Mouse (Mus musculus) C3H10T1/2 (cell line): ENCODE measurements around the gene Npas1. TPM values are rescaled to one million over a fixed set of nuclear protein-coding genes. Genes with fewer than 3 reads are reported as not detected.

Experiments
- polyA plus RNA-seq, 2 experiments: library from polyadenylated mRNA; unstranded; fragments of >200 nt; fragmentation: generic; extraction: Trizol; gene quantifications; one replicate each; pipeline ENCODE4 v1.2.1; 2012; ENCODE audit warnings: missing spikeins in 2 of 2

Gene Npas1
- under 1 TPM; 0.06 to 0.20 TPM for polyA plus RNA-seq

DNA sequence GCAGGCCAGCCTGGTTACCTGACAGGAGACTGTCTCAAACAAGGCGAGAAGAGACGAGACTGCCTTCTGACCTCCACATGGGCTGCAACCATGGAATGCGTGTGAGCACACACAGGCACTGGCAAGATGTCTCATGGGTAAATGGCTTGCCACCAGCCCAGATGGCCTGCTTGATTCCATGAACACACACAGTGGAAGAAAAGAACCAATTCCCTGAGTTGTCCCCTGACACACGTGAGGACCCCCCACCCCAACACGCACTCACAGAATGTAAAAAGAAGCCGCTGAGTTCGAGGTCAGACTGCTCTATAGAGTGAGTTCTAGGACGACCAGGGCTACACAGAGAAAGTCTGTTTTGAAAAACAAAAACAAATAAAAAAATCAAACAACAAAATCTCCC lies at the start of gene Npas1:
TSS of gene Npas1 (minus strand) at position 101 of the 400 bp plus-strand sequence.

DNA sequence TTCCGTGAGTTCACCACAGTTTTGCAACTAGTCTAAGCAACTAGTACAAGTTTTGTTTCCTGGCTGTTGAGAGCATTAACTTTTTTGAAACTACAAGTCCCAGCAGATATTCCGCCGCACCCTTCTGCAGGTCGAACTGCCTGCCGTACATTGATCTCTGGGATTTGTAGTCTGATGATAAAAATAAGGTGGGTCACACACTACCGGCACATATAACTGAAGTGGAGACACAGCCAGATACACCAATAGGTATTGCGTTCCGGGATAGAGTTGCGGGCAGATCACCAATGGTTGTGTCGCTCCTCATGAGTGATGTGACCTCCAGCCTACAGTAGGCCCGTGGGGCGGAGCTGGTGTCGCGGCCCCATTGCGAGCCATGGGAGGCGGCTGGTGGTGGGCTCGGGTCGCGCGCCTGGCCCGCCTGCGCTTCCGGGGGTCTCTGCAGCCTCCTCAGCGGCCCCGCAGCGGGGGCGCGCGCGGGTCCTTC lies 24.9 kb downstream of the Npas1 start, which contains the start of gene Tmem160:
TSS of gene Tmem160 (plus strand) at position 193 of the 487 bp plus-strand sequence.

Other genes with a start within 250 kb of the Npas1 start
- not detected for gene C5ar2, start 233.6 kb downstream of the Npas1 start, polyA plus RNA-seq
- not detected for gene C5ar1, start 218.2 kb downstream of the Npas1 start, polyA plus RNA-seq
- 10 to 100 TPM in 1 of 2 experiments, 1 to 10 TPM in 1; 6.0 to 31.6 TPM for gene Inafm1, start 204.1 kb downstream of the Npas1 start, polyA plus RNA-seq
- 10 to 100 TPM; 16.9 to 48.0 TPM for gene Ccdc9, start 190.9 kb downstream of the Npas1 start, polyA plus RNA-seq
- gene Bbc3, start 169.3 kb downstream of the Npas1 start, polyA plus RNA-seq, result 10 to 100 TPM in 1 of 2 experiments, 1 to 10 TPM in 1; 6.2 to 26.3 TPM
- 100 to 1,000 TPM; 106 to 121 TPM for gene Sae1, start 89.9 kb downstream of the Npas1 start, polyA plus RNA-seq
- 10 to 100 TPM in 1 of 2 experiments, 1 to 10 TPM in 1; 7.3 to 31.0 TPM for gene Zc3h4, start 76.8 kb downstream of the Npas1 start, polyA plus RNA-seq
- gene Tmem160, start 24.9 kb downstream of the Npas1 start, polyA plus RNA-seq, result 100 to 1,000 TPM; 125 to 211 TPM
- 10 to 100 TPM in 1 of 2 experiments, 1 to 10 TPM in 1; 3.6 to 26.5 TPM for gene Arhgap35, start 137.3 kb upstream of the Npas1 start, polyA plus RNA-seq
- gene Ceacam15, start 198.0 kb upstream of the Npas1 start, polyA plus RNA-seq, result not detected
- not detected for gene Ceacam9, start 244.2 kb upstream of the Npas1 start, polyA plus RNA-seq